Mouse (Mus musculus): ENCODE results near the gene Rab31. TPM values are rescaled to one million over a fixed set of nuclear protein-coding genes. Genes with fewer than 3 reads are reported as not detected.

The Rab31 gene
- polyA plus RNA-seq, 1 experiment from 2014 or later: 31.0 TPM

DNA sequence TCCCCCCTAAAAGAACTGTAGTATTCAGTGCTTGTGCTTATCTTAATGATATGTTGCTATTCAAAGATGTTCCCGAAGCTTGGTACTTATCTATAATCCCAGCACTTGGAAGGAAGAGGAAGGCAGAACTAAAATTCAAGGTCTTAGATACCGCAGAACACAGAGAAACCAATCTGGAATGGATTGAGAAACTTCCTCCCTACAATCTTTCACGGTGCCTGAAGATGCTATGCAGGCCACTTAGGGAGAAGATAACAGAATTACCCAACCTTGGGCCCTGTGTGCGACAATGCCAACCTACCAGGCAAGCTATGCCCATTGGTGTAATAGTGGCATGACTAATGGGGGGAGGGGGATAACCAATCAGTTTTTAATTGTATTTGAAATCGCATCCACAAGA is 163.8 kb downstream of the Rab31 start:
- no peaks in the 10 kb centered on the region for H3K27me3 ChIP-seq (ENCODE audit: control insufficient read depth, insufficient read depth, low read length)
- no peak overlapping the region for H3K9ac ChIP-seq (ENCODE audit: low read length)
- H3K9me3 ChIP-seq (ENCODE audit: control insufficient read depth, low read length): no peaks in the 10 kb centered on the region
- peak overlapping the region; percentile 34; the same call in 1 of the 2 replicates for H3K4me2 ChIP-seq (ENCODE audit: low read length)
- no peak for ATAC-seq (ENCODE audit: insufficient number of reproducible peaks, insufficient read depth, low FRiP score, low read depth)
- WGBS: 24% methylated on average over 5 of the region's 5 CpGs
- peaks cover 16 to 72% of the 10 kb centered on the region in 2 experiments for H3K4me1 ChIP-seq (ENCODE audit: control insufficient read depth in 2 of 2, insufficient read depth in 2 of 2, low read length in 2 of 2)
- H3K27ac ChIP-seq (replicated peaks in 1 of 2; ENCODE audit: control insufficient read depth in 1 of 2, insufficient read depth in 1 of 2, low read depth in 2 of 2, low read length in 2 of 2): peak overlapping the region in 1 of 2 experiments; percentile 37; a peak in 1 of 4 replicates
- peaks cover 4% of the 10 kb centered on the region; the same call in 1 of the 2 replicates for H3K36me3 ChIP-seq (ENCODE audit: control insufficient read depth, insufficient read depth, low read length)
- H3K4me3 ChIP-seq (ENCODE audit: control insufficient read depth in 1 of 2, insufficient read depth in 1 of 2, low read depth in 1 of 2, low read length in 2 of 2): no peak overlapping the region

DNA sequence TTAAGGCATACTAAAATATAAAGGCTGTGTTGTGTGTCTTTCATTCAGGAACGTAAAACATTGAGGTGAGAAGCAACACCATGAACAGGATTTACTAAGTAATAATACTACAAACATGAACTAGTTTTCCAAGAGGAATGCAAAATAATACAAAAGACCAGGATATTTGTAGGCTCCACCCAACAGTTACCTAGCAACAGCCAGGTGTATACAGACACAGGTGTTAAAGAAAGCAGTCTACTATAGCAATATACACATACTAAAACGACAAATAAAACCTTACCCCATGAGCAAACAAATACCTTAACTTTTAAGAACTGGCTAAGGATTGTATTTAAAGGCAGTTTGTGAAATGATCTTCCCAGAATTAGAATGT is 164.3 kb downstream of the Rab31 start:
- 74% methylated on average over 2 of the region's 2 CpGs for WGBS
- Histone ChIP-seq H3K27ac (replicated peaks in 1 of 2; ENCODE audit: control insufficient read depth in 1 of 2, insufficient read depth in 1 of 2, low read depth in 2 of 2, low read length in 2 of 2) (no peak overlapping the region), H3K27me3 (ENCODE audit: control insufficient read depth, insufficient read depth, low read length) (no peaks in the 10 kb centered on the region), H3K9ac (ENCODE audit: low read length) (no peak overlapping the region), H3K9me3 (ENCODE audit: control insufficient read depth, low read length) (no peaks in the 10 kb centered on the region), H3K4me3 (ENCODE audit: control insufficient read depth in 1 of 2, insufficient read depth in 1 of 2, low read depth in 1 of 2, low read length in 2 of 2) (no peak overlapping the region), H3K36me3 (ENCODE audit: control insufficient read depth, insufficient read depth, low read length) (peaks cover 4% of the 10 kb centered on the region; the same call in 1 of the 2 replicates), H3K4me1 (ENCODE audit: control insufficient read depth in 2 of 2, insufficient read depth in 2 of 2, low read length in 2 of 2) (peaks cover 16 to 74% of the 10 kb centered on the region in 2 experiments), H3K4me2 (ENCODE audit: low read length) (peak overlapping the region; percentile 0; the same call in 1 of the 2 replicates)
- ATAC-seq (ENCODE audit: insufficient number of reproducible peaks, insufficient read depth, low FRiP score, low read depth): no peak

DNA sequence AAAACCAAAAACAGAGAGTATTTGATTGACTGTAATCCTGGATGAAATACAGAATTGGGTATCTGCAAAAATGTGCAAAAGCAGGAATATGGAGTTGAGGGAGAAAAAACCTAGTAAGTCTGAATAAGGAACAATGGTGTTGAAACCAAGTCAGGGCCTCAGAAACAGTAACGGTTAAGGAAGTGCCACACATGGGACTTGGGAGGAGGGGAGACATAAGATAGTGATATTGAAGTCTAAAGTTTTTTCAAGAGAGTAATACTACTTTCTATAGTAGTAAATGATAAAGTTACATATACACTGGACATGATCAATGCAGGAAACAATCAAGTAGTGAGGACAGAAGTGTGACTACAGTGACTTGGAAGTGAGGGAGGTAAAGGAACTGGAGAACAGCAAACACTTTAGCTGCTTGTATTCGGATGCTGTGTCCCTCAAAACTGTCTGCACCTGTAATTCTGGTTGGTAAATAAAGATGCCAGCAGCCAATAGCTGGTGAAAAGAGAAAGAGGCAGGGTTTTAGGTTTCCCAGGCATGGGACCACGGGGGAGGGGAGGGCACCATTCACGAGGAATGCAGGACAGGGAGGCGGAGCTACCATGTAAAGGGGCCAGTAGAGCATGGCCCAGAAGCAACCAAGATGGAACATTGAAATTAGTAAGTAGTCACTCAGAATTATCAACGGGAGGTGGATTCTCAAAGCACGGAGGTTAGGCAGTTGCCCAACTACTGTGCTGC is 164.8 kb downstream of the Rab31 start:
- no peaks in the 10 kb centered on the region for H3K27me3 ChIP-seq (ENCODE audit: control insufficient read depth, insufficient read depth, low read length)
- H3K36me3 ChIP-seq (ENCODE audit: control insufficient read depth, insufficient read depth, low read length): peaks cover 4% of the 10 kb centered on the region; the same call in 1 of the 2 replicates
- H3K4me2 ChIP-seq (ENCODE audit: low read length): peak overlapping the region; percentile 0; the same call in 1 of the 2 replicates
- no peaks in the 10 kb centered on the region for H3K9me3 ChIP-seq (ENCODE audit: control insufficient read depth, low read length)
- ATAC-seq (ENCODE audit: insufficient number of reproducible peaks, insufficient read depth, low FRiP score, low read depth): no peak
- H3K4me3 ChIP-seq (ENCODE audit: control insufficient read depth in 1 of 2, insufficient read depth in 1 of 2, low read depth in 1 of 2, low read length in 2 of 2): no peak overlapping the region
- H3K27ac ChIP-seq (replicated peaks in 1 of 2; ENCODE audit: control insufficient read depth in 1 of 2, insufficient read depth in 1 of 2, low read depth in 2 of 2, low read length in 2 of 2): no peak overlapping the region
- no peak overlapping the region for H3K9ac ChIP-seq (ENCODE audit: low read length)
- WGBS: 35% methylated on average over 7 of the region's 7 CpGs
- H3K4me1 ChIP-seq (ENCODE audit: control insufficient read depth in 2 of 2, insufficient read depth in 2 of 2, low read length in 2 of 2): peaks cover 16 to 74% of the 10 kb centered on the region in 2 experiments

DNA sequence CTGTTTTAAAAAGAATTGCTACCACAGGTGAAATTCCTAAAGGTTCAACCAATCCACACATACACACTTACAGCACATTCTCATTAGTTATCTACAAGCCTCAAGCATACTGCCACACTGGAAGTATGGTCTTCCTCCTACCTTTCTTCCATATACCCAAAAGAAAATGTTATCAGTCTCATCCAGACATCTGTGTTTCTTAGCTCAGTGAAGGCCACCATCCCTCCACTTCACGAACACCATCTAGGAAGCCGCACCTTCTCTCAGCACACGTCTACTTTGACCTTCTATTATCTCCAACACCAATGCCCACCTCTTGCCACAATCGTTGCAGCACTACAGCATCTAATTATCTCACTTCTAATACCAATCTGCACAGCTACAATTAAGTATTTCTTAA is 166.5 kb downstream of the Rab31 start:
- 44% methylated on average over 4 of the region's 4 CpGs for WGBS
- no peaks in the 10 kb centered on the region for H3K27me3 ChIP-seq (ENCODE audit: control insufficient read depth, insufficient read depth, low read length)
- no peak for ATAC-seq (ENCODE audit: insufficient number of reproducible peaks, insufficient read depth, low FRiP score, low read depth)
- H3K36me3 ChIP-seq (ENCODE audit: control insufficient read depth, insufficient read depth, low read length): peaks cover 4% of the 10 kb centered on the region; the same call in 1 of the 2 replicates
- peaks cover 16 to 66% of the 10 kb centered on the region in 2 experiments for H3K4me1 ChIP-seq (ENCODE audit: control insufficient read depth in 2 of 2, insufficient read depth in 2 of 2, low read length in 2 of 2)
- H3K27ac ChIP-seq (replicated peaks in 1 of 2; ENCODE audit: control insufficient read depth in 1 of 2, insufficient read depth in 1 of 2, low read depth in 2 of 2, low read length in 2 of 2): no peak overlapping the region
- H3K9ac ChIP-seq (ENCODE audit: low read length): no peak overlapping the region
- no peak overlapping the region for H3K4me3 ChIP-seq (ENCODE audit: control insufficient read depth in 1 of 2, insufficient read depth in 1 of 2, low read depth in 1 of 2, low read length in 2 of 2)
- no peaks in the 10 kb centered on the region for H3K9me3 ChIP-seq (ENCODE audit: control insufficient read depth, low read length)
- no peak overlapping the region for H3K4me2 ChIP-seq (ENCODE audit: low read length)

DNA sequence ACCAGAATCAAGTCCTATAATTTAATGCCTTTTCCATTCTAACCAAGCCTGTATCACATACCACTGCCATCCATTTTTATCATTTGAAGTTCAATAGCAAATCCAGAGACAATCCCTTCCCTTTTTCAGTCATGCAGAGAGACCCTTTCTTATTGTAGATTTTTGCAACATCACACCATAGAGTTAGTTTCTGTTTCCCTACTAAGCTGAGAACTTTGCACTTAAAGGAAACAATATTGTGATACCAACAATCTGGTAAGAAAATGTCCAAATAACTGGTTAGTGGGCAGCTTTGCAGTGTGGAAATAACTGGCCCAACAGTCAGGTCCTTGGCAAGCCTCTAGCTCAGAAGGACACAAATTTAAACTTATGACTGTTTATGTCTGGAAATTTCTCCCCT is 167.7 kb downstream of the Rab31 start:
- no peak for ATAC-seq (ENCODE audit: insufficient number of reproducible peaks, insufficient read depth, low FRiP score, low read depth)
- Histone ChIP-seq H3K27ac (replicated peaks in 1 of 2; ENCODE audit: control insufficient read depth in 1 of 2, insufficient read depth in 1 of 2, low read depth in 2 of 2, low read length in 2 of 2) (no peak overlapping the region), H3K36me3 (ENCODE audit: control insufficient read depth, insufficient read depth, low read length) (peaks cover 4% of the 10 kb centered on the region; the same call in 1 of the 2 replicates), H3K9ac (ENCODE audit: low read length) (no peak overlapping the region), H3K4me2 (ENCODE audit: low read length) (no peak overlapping the region), H3K4me3 (ENCODE audit: control insufficient read depth in 1 of 2, insufficient read depth in 1 of 2, low read depth in 1 of 2, low read length in 2 of 2) (no peak overlapping the region), H3K27me3 (ENCODE audit: control insufficient read depth, insufficient read depth, low read length) (no peaks in the 10 kb centered on the region), H3K9me3 (ENCODE audit: control insufficient read depth, low read length) (no peaks in the 10 kb centered on the region), H3K4me1 (ENCODE audit: control insufficient read depth in 2 of 2, insufficient read depth in 2 of 2, low read length in 2 of 2) (peaks cover 16 to 59% of the 10 kb centered on the region in 2 experiments)

DNA sequence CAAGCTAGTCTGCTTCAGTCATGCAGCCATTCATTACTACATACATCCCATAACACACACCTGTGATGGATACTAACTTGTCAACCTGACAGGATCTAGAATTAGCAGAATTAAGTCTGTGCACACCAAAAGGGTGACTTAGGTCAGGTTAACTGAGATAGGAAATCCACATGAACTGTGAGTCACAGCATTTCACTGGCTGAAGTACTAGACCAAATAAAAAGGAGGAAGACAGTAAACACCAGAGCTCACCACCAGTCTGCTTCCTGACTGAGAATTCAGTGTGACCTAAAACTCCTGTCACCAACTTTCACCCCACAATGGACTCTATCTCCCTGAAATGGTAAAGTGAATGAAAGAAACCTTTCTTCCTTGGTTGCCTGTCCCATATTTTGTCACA is 168.2 kb downstream of the Rab31 start:
- no peak for ATAC-seq (ENCODE audit: insufficient number of reproducible peaks, insufficient read depth, low FRiP score, low read depth)
- Histone ChIP-seq H3K27ac (replicated peaks in 1 of 2; ENCODE audit: control insufficient read depth in 1 of 2, insufficient read depth in 1 of 2, low read depth in 2 of 2, low read length in 2 of 2) (no peak overlapping the region), H3K36me3 (ENCODE audit: control insufficient read depth, insufficient read depth, low read length) (peaks cover 4% of the 10 kb centered on the region; the same call in 1 of the 2 replicates), H3K9ac (ENCODE audit: low read length) (no peak overlapping the region), H3K4me1 (ENCODE audit: control insufficient read depth in 2 of 2, insufficient read depth in 2 of 2, low read length in 2 of 2) (peaks cover 13 to 53% of the 10 kb centered on the region in 2 experiments), H3K4me2 (ENCODE audit: low read length) (no peak overlapping the region), H3K4me3 (ENCODE audit: control insufficient read depth in 1 of 2, insufficient read depth in 1 of 2, low read depth in 1 of 2, low read length in 2 of 2) (no peak overlapping the region), H3K27me3 (ENCODE audit: control insufficient read depth, insufficient read depth, low read length) (no peaks in the 10 kb centered on the region), H3K9me3 (ENCODE audit: control insufficient read depth, low read length) (no peaks in the 10 kb centered on the region)

Measured in heart, embryonic 14.5 days (tissue).